Mouse (Mus musculus): ENCODE measurements around the gene Repin1. TPM values are rescaled to one million over a fixed set of nuclear protein-coding genes. Genes with fewer than 3 reads are reported as not detected.

Gene Repin1
- polyA plus RNA-seq, 1 experiment from 2014 or later, result 21.0 TPM

DNA sequence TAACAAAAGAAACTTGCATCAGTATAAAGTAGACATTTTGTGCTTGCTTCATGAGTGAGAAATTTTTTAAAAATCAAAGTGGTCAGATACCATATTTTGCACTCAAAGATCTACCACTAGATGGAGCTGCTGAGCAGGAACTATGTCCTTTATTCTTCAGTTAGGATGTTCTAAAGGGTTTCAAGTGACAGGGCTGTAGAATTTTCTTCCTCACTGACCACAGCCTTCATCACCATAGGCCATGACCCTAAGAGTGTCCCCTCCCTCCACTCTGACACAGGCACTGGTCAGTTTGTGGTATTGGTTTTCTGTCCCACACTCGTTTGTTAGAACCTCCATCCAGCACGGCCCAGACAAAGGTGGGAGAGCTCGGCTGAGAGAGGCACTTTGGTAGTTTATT, 11.6 kb upstream of the Repin1 start:
- Histone ChIP-seq H3K36me3 (no peaks in the 10 kb centered on the region), H3K27ac (no peak overlapping the region), H3K4me1 (no peaks in the 10 kb centered on the region), H3K27me3 (no peaks in the 10 kb centered on the region), H3K9me3 (no peaks in the 10 kb centered on the region), H3K4me2 (no peak overlapping the region), H3K4me3 (no peak overlapping the region), H3K9ac (no peak overlapping the region)
- no peak for ATAC-seq (ENCODE audit: insufficient number of reproducible peaks, low FRiP score, low TSS enrichment, low read depth)
- 81% methylated on average over 3 of the region's 3 CpGs for WGBS

DNA sequence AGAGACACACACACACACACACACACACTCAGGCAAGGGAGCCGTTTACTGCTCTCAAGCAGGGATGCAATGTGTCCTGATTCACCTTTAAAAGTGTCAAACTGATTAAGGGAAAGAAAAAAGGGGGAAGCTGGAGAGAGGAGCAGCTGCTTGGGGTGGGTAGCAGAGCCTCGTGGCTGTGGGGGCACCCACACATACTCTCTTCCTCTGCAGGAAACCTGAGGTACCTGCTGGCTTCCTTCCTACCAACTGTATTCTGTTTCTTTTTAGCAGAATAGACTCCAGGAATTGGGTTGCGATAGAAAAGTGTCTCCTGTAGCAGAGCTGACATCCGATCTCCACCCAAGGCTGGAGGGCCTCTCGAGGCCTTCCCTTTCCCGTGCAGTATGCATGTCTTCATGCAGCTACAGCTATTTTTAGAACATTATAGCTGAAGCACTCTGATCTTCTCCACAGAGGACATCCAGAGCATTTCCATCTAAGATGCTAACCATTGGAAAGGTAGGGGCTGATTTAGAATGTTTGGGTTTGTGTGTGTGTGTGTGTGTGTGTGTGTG, 4.4 kb upstream of the Repin1 start, which contains the start of gene Gm45021:
TSS of gene Gm45021 (plus strand) at position 417 of the 557 bp plus-strand sequence.
- Histone ChIP-seq H3K4me1 (peaks cover 13% of the 10 kb centered on the region), H3K27me3 (no peaks in the 10 kb centered on the region), H3K4me2 (no peak within 1 kb of the TSS), H3K36me3 (no peaks in the 10 kb centered on the region), H3K27ac (0 out of 2 replicates have a peak within 1 kb of the TSS, but pooled peaks have one; percentile 8), H3K4me3 (no peak within 1 kb of the TSS), H3K9ac (no peak within 1 kb of the TSS), H3K9me3 (no peaks in the 10 kb centered on the region)
- ATAC-seq (ENCODE audit: insufficient number of reproducible peaks, low FRiP score, low TSS enrichment, low read depth), result no peak
- 21% methylated on average over 6 of the region's 6 CpGs for WGBS

GRCm38 (mm10) chr6:48591221-48591845, 2.4 kb upstream of the Repin1 start:
- H3K27me3 ChIP-seq, result no peaks in the 10 kb centered on the region
- 84% methylated on average over 3 of the region's 3 CpGs for WGBS
- H3K4me1 ChIP-seq, result peaks cover 26% of the 10 kb centered on the region
- no peak overlapping the region for H3K27ac ChIP-seq
- peaks cover 4% of the 10 kb centered on the region for H3K36me3 ChIP-seq
- H3K4me3 ChIP-seq, result no peak overlapping the region
- H3K4me2 ChIP-seq, result no peak overlapping the region
- no peak overlapping the region for H3K9ac ChIP-seq
- H3K9me3 ChIP-seq, result 0 out of 2 replicates have a peak, but pooled peaks cover 1% of the 10 kb centered on the region
- no peak for ATAC-seq (ENCODE audit: insufficient number of reproducible peaks, low FRiP score, low TSS enrichment, low read depth)

GRCm38 (mm10) chr6:48591871-48592270, 1.8 kb upstream of the Repin1 start:
- ATAC-seq (ENCODE audit: insufficient number of reproducible peaks, low FRiP score, low TSS enrichment, low read depth), result no peak
- 86% methylated on average over 6 of the region's 6 CpGs for WGBS

DNA sequence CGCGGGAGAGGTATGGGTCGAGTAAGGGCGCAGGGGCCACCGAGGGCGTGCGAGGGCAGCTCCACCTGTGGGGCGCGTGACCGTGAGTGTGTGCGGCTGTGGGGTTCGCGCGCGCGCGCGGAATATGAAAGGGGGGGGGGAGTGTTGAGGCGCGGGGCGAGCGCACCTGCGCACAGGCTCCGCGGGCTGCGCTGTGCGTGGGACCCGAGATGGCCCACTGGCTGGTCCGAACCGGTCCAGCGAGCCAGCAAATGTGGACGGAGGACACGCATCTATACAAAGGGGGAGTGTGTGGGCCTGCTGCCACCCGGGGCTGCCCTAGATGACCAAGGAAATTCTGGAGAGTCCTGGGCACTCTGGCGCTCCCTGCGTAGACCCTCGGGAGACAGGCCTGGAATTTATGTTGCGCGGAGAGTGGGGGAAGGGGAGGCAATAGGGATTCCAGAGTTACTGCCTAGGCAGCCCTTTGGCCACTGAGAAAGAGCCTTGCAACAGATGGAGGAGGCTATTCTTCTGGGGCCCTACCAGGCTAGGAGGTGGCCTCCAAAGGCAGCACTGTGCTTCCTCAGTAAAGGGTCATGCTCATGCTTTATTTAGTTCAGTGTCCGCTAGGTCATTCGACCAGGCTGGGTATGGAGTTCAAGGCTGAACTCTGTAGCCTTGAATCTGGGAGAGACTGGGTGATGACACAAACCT, 508 bp downstream of the Repin1 start:
- no peaks in the 10 kb centered on the region for H3K27me3 ChIP-seq
- peaks cover 33% of the 10 kb centered on the region for H3K36me3 ChIP-seq
- H3K4me2 ChIP-seq, result peak overlapping the region; percentile 82
- peaks cover 24% of the 10 kb centered on the region for H3K4me1 ChIP-seq
- peak overlapping the region; percentile 89 for H3K27ac ChIP-seq
- H3K4me3 ChIP-seq, result peak overlapping the region; percentile 83
- 0 out of 2 replicates have a peak, but pooled peaks have one; percentile 9 for ATAC-seq (ENCODE audit: insufficient number of reproducible peaks, low FRiP score, low TSS enrichment, low read depth)
- peaks cover 16% of the 10 kb centered on the region; the same call in 1 of the 2 replicates for H3K9me3 ChIP-seq
- H3K9ac ChIP-seq, result peak overlapping the region; percentile 82
- 2% methylated on average over 33 of the region's 41 CpGs for WGBS

More at GRCm38 (mm10) chr6:48591871-48592270, 1.8 kb upstream of the Repin1 start:
- H3K4me3 ChIP-seq, result no peak overlapping the region
- peaks cover 26% of the 10 kb centered on the region for H3K4me1 ChIP-seq
- peaks cover 10% of the 10 kb centered on the region for H3K36me3 ChIP-seq
- no peaks in the 10 kb centered on the region for H3K27me3 ChIP-seq
- no peak overlapping the region for H3K4me2 ChIP-seq
- 0 out of 2 replicates have a peak, but pooled peaks cover 5% of the 10 kb centered on the region for H3K9me3 ChIP-seq
- H3K27ac ChIP-seq, result no peak overlapping the region
- no peak overlapping the region for H3K9ac ChIP-seq

DNA sequence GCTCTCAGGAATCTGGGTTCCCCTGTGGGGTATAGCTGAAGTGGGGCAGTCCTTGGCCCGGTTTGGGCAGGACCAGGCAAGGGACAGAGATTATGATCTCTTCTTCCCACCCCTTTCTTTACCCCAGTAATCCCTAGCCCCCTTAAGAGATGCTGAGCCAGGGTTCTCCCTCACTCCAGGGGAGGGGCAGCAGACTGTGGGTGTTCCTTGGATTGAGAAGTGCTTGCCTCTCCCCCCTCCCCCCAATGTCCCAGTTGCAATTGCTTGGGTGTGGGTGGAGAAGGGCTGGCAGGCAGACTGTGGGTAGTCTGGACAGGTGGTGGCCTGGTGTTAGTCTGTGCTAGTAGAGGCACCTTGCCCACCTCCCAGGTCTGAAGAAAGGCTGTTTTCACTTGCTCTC, 1.6 kb downstream of the Repin1 start:
- Histone ChIP-seq H3K36me3 (peaks cover 43% of the 10 kb centered on the region), H3K9ac (no peak overlapping the region)
- ATAC-seq (ENCODE audit: insufficient number of reproducible peaks, low FRiP score, low TSS enrichment, low read depth), result no peak

DNA sequence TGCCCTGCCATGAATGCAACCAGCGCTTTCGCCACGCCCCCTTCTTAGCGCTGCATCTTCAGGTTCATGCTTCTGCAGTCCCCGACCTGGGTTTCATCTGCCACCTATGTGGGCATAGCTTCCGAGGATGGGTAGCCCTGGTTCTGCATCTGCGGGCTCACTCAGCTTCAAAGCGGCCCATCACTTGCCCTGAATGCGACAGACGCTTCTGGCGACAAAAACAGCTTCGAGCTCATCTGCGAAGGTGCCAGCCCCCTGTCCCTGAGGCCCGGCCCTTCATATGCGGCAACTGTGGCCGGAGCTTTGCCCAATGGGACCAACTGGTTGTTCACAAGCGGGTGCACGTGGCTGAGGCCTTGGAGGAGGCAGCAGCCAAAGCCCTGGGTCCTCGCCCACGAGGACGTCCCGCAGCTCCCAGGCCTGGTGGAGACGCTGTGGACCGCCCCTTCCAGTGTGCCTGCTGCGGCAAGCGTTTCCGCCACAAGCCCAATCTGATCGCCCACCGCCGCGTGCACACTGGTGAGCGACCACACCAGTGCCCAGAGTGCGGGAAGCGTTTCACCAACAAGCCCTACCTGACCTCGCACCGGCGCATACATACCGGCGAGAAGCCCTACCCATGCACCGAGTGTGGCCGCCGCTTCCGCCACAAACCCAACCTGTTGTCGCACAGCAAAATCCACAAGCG, 3.0 kb downstream of the Repin1 start:
- Histone ChIP-seq H3K27me3 (no peaks in the 10 kb centered on the region), H3K4me1 (peaks cover 28% of the 10 kb centered on the region), H3K9me3 (peaks cover 16% of the 10 kb centered on the region; the same call in 1 of the 2 replicates), H3K27ac (no peak overlapping the region), H3K9ac (no peak overlapping the region), H3K4me3 (no peak overlapping the region), H3K4me2 (no peak overlapping the region), H3K36me3 (peaks cover 43% of the 10 kb centered on the region)
- no peak for ATAC-seq (ENCODE audit: insufficient number of reproducible peaks, low FRiP score, low TSS enrichment, low read depth)
- WGBS, result 94% methylated on average over 45 of the region's 45 CpGs

More for the DNA sequence above, 1.6 kb downstream of the Repin1 start:
- Histone ChIP-seq H3K4me2 (peak overlapping the region; percentile 82; the same call in 1 of the 2 replicates), H3K4me1 (peaks cover 21% of the 10 kb centered on the region), H3K4me3 (peak overlapping the region; percentile 83; the same call in 1 of the 2 replicates), H3K27ac (no peak overlapping the region), H3K9me3 (peaks cover 16% of the 10 kb centered on the region; the same call in 1 of the 2 replicates), H3K27me3 (no peaks in the 10 kb centered on the region)
- 56% methylated on average over 1 of the region's 1 CpGs for WGBS

GRCm38 (mm10) chr6:48597233-48597625, 3.5 kb downstream of the Repin1 start:
- Histone ChIP-seq H3K36me3 (peaks cover 43% of the 10 kb centered on the region), H3K27ac (no peak overlapping the region), H3K9ac (no peak overlapping the region), H3K4me1 (peaks cover 28% of the 10 kb centered on the region), H3K4me3 (no peak overlapping the region), H3K9me3 (peaks cover 16% of the 10 kb centered on the region; the same call in 1 of the 2 replicates), H3K4me2 (no peak overlapping the region), H3K27me3 (no peaks in the 10 kb centered on the region)
- 98% methylated on average over 27 of the region's 27 CpGs for WGBS
- no peak for ATAC-seq (ENCODE audit: insufficient number of reproducible peaks, low FRiP score, low TSS enrichment, low read depth)

DNA sequence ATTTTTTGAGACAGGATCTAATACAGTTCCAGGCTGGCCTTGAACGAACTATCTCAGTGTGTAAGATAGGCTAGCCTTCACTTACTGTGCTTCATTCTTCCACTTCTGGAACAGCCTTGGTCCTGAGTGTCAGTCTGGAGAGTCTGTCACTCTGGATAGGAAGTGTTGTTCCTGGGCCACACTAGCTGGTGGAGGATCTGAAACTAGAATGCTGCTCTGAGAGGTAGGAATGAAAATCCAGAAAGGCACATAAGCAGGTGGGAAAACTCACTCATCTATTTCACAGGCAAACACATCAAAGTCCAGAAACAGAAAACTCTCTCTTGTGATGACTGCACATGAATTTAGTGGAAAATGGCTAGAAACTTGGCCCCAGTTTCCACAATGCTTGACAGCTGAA, 6.9 kb downstream of the Repin1 start:
- Histone ChIP-seq H3K4me2 (no peak overlapping the region), H3K36me3 (peaks cover 46% of the 10 kb centered on the region), H3K9ac (no peak overlapping the region), H3K9me3 (peaks cover 16% of the 10 kb centered on the region; the same call in 1 of the 2 replicates), H3K4me1 (peaks cover 12% of the 10 kb centered on the region; the same call in 1 of the 2 replicates), H3K27me3 (no peaks in the 10 kb centered on the region), H3K27ac (no peak overlapping the region), H3K4me3 (no peak overlapping the region)
- ATAC-seq (ENCODE audit: insufficient number of reproducible peaks, low FRiP score, low TSS enrichment, low read depth), result no peak
- 84% methylated on average over 1 of the region's 1 CpGs for WGBS

GRCm38 (mm10) chr6:48601271-48602079, 7.8 kb downstream of the Repin1 start, which contains the start of gene Zfp775:
Zfp775 (plus strand) TSS chr6:48602063.
- Histone ChIP-seq H3K4me3 (peak within 1 kb of the TSS; percentile 65), H3K27me3 (no peaks in the 10 kb centered on the region), H3K36me3 (peaks cover 40% of the 10 kb centered on the region), H3K9ac (peak within 1 kb of the TSS; percentile 63), H3K27ac (peak within 1 kb of the TSS; percentile 79), H3K4me2 (peak within 1 kb of the TSS; percentile 88), H3K4me1 (peaks cover 12% of the 10 kb centered on the region; the same call in 1 of the 2 replicates), H3K9me3 (peaks cover 14% of the 10 kb centered on the region; the same call in 1 of the 2 replicates)
- peak; percentile 96 for ATAC-seq (ENCODE audit: insufficient number of reproducible peaks, low FRiP score, low TSS enrichment, low read depth)
- WGBS, result 4% methylated on average over 42 of the region's 42 CpGs

Measured in limb, embryonic 15.5 days (tissue).